Mouse (Mus musculus) lung, embryonic 16.5 days (tissue): ENCODE data around the gene Defb18. TPM values are rescaled to one million over a fixed set of nuclear protein-coding genes. Genes with fewer than 3 reads are reported as not detected.
"Not testable (repeated sequence)": the region's sequence is repeated elsewhere in the genome, so short reads cannot be mapped to it uniquely, and the experiment has no call there.

Experiments used
- ATAC-seq: fragments of 200-750 bp; cut with Nextera tagmentation; 2 replicates; pipeline ENCODE4 v1.8.0; 2017; ENCODE audit warnings: low read depth, mild to moderate bottlenecking, moderate library complexity
- H3K27ac ChIP-seq: fragments of 300-500 bp; sonication (generic); 2 replicates; pipeline ENCODE4 v1.5.1; 2014; ENCODE audit warnings: mild to moderate bottlenecking, control low read depth, low read length
- H3K27me3 ChIP-seq: fragments of 300-500 bp; sonication (generic); 2 replicates; pipeline ENCODE4 v1.6.1; 2014; ENCODE audit warnings: low read depth, low read length, mixed read lengths; ENCODE audit not compliant: control insufficient read depth, insufficient read depth
- H3K36me3 ChIP-seq: fragments of 300-500 bp; sonication (generic); 2 replicates; pipeline ENCODE4 v1.6.1; 2014; ENCODE audit warnings: low read length; ENCODE audit not compliant: control insufficient read depth, insufficient read depth
- H3K4me1 ChIP-seq: fragments of 300-500 bp; sonication (generic); replicated peaks from 2 replicates; pipeline ENCODE4 v1.6.1; 2014; ENCODE audit warnings: low read length, mixed read lengths; ENCODE audit not compliant: control insufficient read depth, insufficient read depth
- H3K4me2 ChIP-seq: fragments of 300-500 bp; sonication (generic); 2 replicates; pipeline ENCODE4 v1.6.1; 2014; ENCODE audit warnings: low read depth, low read length, control low read depth
- H3K4me3 ChIP-seq: fragments of 300-500 bp; sonication (generic); 2 replicates; pipeline ENCODE4 v1.5.1; 2014; ENCODE audit warnings: mild to moderate bottlenecking, low read length, control low read depth
- H3K9ac ChIP-seq: fragments of 300-500 bp; sonication (generic); 2 replicates; pipeline ENCODE4 v1.6.1; 2014; ENCODE audit warnings: low read length, control low read depth
- H3K9me3 ChIP-seq: fragments of 300-500 bp; sonication (generic); 2 replicates; pipeline ENCODE4 v1.6.1; 2016; ENCODE audit warnings: low read length; ENCODE audit not compliant: control insufficient read depth
- WGBS: fragments of 180-500 bp; shearing (Covaris S2); extraction: QIAGEN DNeasy Blood & Tissue Kit; methylation state at CpG from one replicate; pipeline ENCODE4 v1.1.7; 2014; 5-methylcytosine and 5-hydroxymethylcytosine counted together
- polyA plus RNA-seq: library from polyadenylated mRNA; unstranded; fragments of >200 nt; fragmentation: Nextera tagmentation; extraction: Ambion mirVana; gene quantifications from 2 replicates; pipeline ENCODE4 v1.2.1, GENCODE M21; 2015

The Defb18 gene
- not detected in 2 replicates for polyA plus RNA-seq

GRCm38 (mm10) chr1:18237343-18237742 lies at the start of gene Defb18:
Gene Defb18, minus strand, starts transcription at chr1:18237443.
- 58% methylated on average over 1 of the region's 1 CpGs for WGBS
- H3K4me2 ChIP-seq: no peak within 1 kb of the TSS
- no peaks in the 10 kb centered on the region for H3K36me3 ChIP-seq
- H3K4me1 ChIP-seq: no peaks in the 10 kb centered on the region
- H3K9me3 ChIP-seq: no peaks in the 10 kb centered on the region
- H3K4me3 ChIP-seq: no peak within 1 kb of the TSS
- H3K27me3 ChIP-seq: no peaks in the 10 kb centered on the region
- no peak within 1 kb of the TSS for H3K27ac ChIP-seq
- no peak for ATAC-seq
- no peak within 1 kb of the TSS for H3K9ac ChIP-seq

- Histone ChIP-seq H3K4me3 (no peak overlapping the region), H3K9ac (no peak overlapping the region), H3K36me3 (no peaks in the 10 kb centered on the region), H3K27me3 (no peaks in the 10 kb centered on the region), H3K4me1 (no peaks in the 10 kb centered on the region), H3K4me2 (no peak overlapping the region), H3K27ac (no peak overlapping the region), H3K9me3 (no peaks in the 10 kb centered on the region)
- WGBS: 75% methylated on average over 4 of the region's 4 CpGs
- ATAC-seq: no peak
Observed at GRCm38 (mm10) chr1:18271095-18271494, 33.9 kb upstream of the Defb18 start.

GRCm38 (mm10) chr1:18268845-18269244 lies 31.6 kb upstream of the Defb18 start:
- no peak overlapping the region for H3K27ac ChIP-seq
- no peak for ATAC-seq
- no peaks in the 10 kb centered on the region for H3K9me3 ChIP-seq
- no peak overlapping the region for H3K9ac ChIP-seq
- H3K36me3 ChIP-seq: no peaks in the 10 kb centered on the region
- 78% methylated on average over 5 of the region's 5 CpGs for WGBS
- no peak overlapping the region for H3K4me2 ChIP-seq
- H3K4me1 ChIP-seq: no peaks in the 10 kb centered on the region
- no peak overlapping the region for H3K4me3 ChIP-seq
- H3K27me3 ChIP-seq: no peaks in the 10 kb centered on the region

GRCm38 (mm10) chr1:18265038-18265437 lies 27.8 kb upstream of the Defb18 start, which contains the start of gene Defb41:
Gene Defb41, minus strand, starts transcription at chr1:18265138.
- H3K36me3 ChIP-seq: no peaks in the 10 kb centered on the region
- no peak for ATAC-seq
- H3K4me1 ChIP-seq: no peaks in the 10 kb centered on the region
- H3K27ac ChIP-seq: no peak within 1 kb of the TSS
- H3K4me3 ChIP-seq: no peak within 1 kb of the TSS
- H3K9ac ChIP-seq: no peak within 1 kb of the TSS
- H3K27me3 ChIP-seq: no peaks in the 10 kb centered on the region
- no peak within 1 kb of the TSS for H3K4me2 ChIP-seq
- H3K9me3 ChIP-seq: no peaks in the 10 kb centered on the region

- not testable (repeated sequence) for H3K9me3 ChIP-seq, H3K4me1 ChIP-seq, H3K9ac ChIP-seq, H3K4me3 ChIP-seq, H3K27me3 ChIP-seq, H3K27ac ChIP-seq, ATAC-seq, H3K4me2 ChIP-seq, H3K36me3 ChIP-seq
- WGBS: 85% methylated on average over 9 of the region's 9 CpGs
Observed at GRCm38 (mm10) chr1:18245801-18246580, 8.7 kb upstream of the Defb18 start.

GRCm38 (mm10) chr1:18223385-18223945 lies 13.8 kb downstream of the Defb18 start:
- ATAC-seq: no peak
- Histone ChIP-seq H3K9me3 (no peaks in the 10 kb centered on the region), H3K36me3 (no peaks in the 10 kb centered on the region), H3K4me2 (no peak overlapping the region), H3K9ac (no peak overlapping the region), H3K4me3 (no peak overlapping the region), H3K27me3 (no peaks in the 10 kb centered on the region), H3K4me1 (no peaks in the 10 kb centered on the region), H3K27ac (no peak overlapping the region)
- WGBS: 5% methylated on average over 3 of the region's 3 CpGs

- WGBS: 49% methylated on average over 4 of the region's 4 CpGs
- H3K4me1 ChIP-seq: no peaks in the 10 kb centered on the region
- no peak for ATAC-seq
Observed at GRCm38 (mm10) chr1:18191719-18192118, 45.5 kb downstream of the Defb18 start.

GRCm38 (mm10) chr1:18190714-18191712 lies 46.2 kb downstream of the Defb18 start:
- WGBS: 26% methylated on average over 1 of the region's 1 CpGs
- no peak for ATAC-seq
- Histone ChIP-seq H3K36me3 (no peaks in the 10 kb centered on the region), H3K27ac (no peak overlapping the region), H3K4me3 (no peak overlapping the region), H3K4me1 (no peaks in the 10 kb centered on the region), H3K9ac (no peak overlapping the region), H3K9me3 (no peaks in the 10 kb centered on the region), H3K27me3 (no peaks in the 10 kb centered on the region), H3K4me2 (no peak overlapping the region)

More at GRCm38 (mm10) chr1:18191719-18192118, 45.5 kb downstream of the Defb18 start:
- Histone ChIP-seq H3K9ac (no peak overlapping the region), H3K4me3 (no peak overlapping the region), H3K27me3 (no peaks in the 10 kb centered on the region), H3K4me2 (no peak overlapping the region), H3K36me3 (no peaks in the 10 kb centered on the region), H3K9me3 (no peaks in the 10 kb centered on the region), H3K27ac (no peak overlapping the region)
